Mouse (Mus musculus): ENCODE results near the gene C1qtnf5.
"Not testable (repeated sequence)": the region's sequence is repeated elsewhere in the genome, so short reads cannot be mapped to it uniquely, and the experiment has no call there.

Gene C1qtnf5

DNA sequence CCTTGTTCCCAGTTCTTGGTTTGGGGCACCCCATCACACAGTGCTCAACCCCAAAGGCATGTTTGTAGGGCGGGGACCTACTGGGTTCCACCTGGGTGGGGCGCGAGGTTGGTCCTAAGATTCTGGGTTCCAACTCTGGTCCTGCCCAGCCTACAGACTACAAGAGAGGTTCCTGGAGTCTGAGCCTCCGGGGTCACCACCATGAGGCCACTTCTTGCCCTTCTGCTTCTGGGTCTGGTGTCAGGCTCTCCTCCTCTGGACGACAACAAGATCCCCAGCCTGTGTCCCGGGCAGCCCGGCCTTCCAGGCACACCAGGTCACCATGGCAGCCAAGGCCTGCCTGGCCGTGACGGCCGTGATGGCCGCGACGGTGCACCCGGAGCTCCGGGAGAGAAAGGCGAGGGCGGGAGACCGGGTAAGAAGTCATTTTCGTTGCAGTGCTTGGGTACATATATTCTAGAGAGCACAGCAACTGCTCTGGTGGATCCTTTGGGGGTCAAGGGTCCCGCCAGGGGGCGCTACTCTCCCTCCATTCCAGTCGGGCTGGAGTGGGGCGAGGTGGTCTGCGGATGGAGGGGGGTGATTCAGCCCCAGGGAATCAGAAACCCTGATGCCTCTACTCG lies 623 bp downstream of the C1qtnf5 start:
- peak; percentile 96 for DNase-seq

DNA sequence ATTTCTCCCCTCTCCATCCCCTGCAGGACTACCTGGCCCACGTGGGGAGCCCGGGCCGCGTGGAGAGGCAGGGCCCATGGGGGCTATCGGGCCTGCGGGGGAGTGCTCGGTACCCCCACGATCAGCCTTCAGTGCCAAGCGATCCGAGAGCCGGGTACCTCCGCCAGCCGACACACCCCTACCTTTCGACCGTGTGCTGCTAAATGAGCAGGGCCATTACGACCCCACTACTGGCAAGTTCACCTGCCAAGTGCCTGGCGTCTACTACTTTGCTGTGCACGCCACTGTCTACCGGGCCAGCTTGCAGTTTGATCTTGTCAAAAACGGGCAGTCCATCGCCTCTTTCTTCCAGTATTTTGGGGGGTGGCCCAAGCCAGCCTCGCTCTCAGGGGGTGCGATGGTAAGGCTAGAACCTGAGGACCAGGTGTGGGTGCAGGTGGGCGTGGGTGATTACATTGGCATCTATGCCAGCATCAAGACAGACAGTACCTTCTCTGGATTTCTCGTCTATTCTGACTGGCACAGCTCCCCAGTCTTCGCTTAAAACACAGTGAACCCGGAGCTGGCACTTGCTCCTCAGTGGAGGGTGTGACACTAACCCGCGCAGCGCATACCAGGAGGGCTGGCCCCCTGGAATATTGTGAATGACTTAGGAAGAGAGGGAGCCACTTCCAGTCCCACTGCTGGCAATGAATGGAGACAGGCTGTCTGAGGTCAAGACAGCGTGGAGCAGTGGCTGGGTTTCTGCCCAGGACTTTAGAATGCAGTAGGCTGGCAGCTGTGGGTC lies 1.4 kb downstream of the C1qtnf5 start:
- peak; percentile 95 for DNase-seq

DNA sequence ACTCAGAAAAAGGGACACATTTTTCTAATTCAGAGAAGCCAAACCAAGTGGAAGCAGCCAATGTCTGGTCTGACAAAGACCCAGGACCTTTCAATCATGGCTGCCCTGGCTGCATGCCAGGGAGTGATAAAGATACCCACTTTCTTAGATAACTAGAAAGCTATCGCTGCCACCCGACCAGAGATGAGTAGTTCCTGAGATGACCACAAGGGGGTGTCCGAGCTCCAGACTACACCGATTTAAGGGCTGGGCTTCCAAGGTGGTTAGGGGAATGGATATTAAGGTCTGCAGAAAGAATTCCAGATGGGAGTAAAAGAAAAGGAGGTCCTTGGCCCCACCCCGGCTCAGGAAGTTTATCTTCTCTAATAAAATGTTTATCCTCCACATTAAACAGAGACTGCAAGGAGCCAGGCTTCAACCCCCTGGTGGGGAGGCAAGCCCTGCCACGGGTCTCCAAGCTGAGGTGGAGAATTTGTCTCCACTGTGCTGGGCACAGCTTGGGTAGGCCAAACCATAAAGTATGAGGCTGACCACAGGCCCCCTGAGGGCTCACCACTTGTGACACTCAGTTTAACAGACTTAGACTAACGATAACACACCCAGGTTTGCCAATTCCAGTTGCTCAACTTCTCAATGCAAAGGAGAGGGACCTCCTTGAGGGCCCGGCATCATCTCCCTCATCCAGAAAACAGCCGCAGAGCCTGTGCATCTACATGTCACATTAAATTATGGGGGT lies 2.5 kb downstream of the C1qtnf5 start:
- DNase-seq, result peak; percentile 95

DNA sequence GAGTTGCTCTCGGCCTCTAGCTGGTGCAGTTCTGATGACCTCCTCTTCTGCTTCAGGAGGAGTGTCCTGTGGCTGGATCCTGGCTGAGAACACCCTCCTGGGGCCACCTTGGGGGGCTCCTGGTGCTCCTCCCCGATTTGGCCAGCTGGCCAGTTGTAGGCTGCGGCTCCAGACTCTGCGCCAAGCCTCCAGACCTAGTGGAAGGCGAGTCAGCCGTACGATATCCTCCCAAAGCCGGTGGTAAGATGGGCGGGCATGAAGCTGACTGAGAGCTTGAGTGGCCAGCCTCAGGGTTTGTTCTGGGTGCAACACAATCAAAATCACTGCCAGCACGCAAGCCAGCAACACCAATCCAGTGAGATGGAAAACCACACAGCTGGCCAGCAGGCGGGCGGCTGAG lies 4.9 kb downstream of the C1qtnf5 start:
- not testable (repeated sequence) for DNase-seq

DNA sequence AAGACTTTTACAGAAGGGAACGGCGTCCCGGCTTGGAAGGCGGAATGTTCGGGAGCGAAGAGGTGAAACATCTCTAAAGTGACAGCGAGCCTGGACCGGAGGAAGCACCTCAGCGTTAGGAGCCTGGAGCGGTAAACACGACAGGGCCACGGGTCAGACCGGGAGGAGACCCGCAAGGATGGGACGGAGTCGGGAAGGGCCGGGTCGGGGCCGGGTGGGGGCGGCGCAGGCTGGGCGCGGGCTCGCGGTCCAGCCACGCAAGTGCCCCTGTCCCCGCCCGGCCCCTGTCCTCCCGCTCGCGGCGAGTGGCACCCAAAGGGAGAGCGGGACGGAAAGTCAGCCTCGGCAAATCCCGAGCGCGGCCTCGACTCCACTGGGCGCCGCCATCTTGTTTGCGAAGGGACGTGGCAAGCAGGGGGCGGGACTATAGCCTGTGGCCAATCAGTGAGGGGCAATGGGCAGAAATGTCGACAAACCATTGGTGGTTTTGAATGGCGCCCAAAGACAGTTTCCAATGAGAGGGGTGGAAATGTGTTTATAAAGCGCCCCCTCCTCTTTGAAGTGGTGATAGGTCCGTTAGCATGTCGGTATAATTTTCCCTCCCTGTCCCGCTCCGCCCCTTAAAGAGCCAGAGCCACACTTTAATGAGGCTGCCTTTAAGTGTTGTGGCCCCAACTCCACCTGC lies 6.2 kb downstream of the C1qtnf5 start, which contains the start of the genes Gm49380 and Rnf26:
Gene Gm49380 (minus strand): TSS at position 396 of the 685 bp plus-strand sequence.
Gene Rnf26 (minus strand): TSS at position 413 of the 685 bp plus-strand sequence.
- peak; percentile 100 for DNase-seq

DNA sequence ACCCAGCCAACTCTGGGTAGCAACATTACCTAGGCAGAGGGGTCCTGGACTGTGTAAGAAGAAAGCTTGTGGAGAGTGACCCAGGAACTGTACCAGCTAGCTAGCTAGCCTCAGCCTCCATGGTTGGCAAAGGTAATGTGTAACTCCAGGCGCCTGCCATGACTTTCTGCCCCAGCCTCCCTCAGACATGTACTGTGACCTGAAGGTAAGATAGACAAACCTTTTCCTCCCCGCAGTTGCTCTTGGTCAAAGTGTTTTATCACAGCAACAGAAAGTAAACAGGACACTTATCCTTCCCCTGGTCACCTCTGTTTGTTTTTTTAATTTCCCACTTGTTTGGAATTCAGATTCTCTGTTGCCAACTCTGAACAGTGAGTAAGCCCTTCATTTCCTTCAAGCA lies 7.4 kb downstream of the C1qtnf5 start:
- DNase-seq, result no peak

DNA sequence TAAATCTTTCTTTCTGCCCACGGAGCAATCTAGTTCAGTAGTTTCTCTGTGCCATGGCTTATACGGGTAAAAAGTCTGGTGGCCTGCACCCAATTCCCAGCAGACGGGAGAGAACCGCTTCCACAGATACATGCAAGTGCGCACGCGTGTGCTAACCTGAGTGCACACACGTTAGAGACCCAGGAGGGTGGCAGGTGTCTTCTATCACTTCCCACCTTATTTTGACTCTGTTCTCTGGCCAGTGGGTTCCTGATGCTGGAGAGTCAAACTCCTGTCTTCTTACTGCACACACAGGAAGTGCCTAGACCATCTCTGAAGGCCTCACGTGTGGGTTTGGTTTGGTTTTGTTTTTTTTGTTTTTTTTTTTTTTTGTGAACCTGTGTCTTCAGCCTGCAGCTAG lies 8.6 kb downstream of the C1qtnf5 start:
- no peak for DNase-seq

DNA sequence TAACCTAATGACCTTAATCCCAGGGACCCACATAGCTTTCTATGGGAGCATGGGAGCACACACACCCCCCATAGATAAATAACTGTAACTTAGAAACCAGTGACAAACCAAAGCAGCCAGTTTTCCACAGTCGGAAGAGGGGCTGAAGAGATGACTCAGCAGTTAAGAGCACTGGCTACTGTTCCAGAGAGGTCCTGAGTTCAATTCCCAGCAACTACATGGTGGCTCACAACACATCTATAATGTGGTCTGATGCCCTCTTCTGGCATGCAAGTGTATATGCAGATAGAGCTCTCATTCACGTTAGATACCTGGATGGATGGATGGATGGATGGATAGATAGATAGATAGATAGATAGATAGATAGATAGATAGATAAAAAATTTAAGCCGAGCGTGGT lies 9.1 kb downstream of the C1qtnf5 start:
- DNase-seq, result no peak

DNA sequence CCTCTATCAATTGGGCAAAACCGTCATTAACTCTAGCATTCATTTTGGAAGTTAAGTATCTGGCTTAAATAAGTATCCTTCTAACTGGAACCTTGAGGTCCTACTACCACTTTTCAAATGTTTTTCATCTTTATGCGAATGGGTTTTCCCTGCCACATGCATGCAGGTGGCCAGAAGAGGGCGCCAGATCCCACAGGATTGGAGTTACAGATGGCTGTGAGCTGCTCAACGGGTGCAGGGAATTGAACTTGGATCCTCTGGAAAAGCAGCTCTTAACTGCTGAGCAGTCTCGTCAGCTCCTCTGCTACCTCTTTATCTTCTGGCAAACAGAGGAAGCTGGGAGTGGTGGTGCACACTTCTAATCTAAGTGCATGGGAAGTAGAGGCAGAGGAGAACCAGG lies 12.0 kb downstream of the C1qtnf5 start:
- DNase-seq, result no peak

DNA sequence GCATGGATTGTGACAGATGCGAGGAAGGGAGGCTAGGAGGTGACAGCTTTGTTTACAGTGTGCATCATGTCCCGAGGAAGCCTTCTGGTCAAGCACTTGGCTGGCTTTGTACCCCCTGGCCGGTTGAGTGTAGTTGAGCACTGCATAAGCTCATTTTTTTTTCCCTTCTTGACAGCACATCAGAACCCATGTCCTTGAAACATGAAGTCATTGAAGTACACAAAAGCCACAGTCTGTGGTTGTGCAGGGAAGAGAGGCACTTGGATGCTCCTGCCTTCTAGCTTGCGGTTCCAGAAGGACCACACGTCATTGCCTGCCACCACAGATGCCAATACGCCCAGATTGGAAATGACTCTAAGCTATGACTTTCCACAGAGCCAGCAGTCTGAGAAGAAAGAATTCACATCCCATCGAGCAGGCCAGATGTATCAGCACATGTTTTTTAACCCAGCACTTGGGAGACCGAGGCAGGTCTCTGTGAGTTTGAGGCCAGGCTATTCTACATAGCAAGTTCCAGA lies 13.0 kb downstream of the C1qtnf5 start:
- no peak for DNase-seq

DNA sequence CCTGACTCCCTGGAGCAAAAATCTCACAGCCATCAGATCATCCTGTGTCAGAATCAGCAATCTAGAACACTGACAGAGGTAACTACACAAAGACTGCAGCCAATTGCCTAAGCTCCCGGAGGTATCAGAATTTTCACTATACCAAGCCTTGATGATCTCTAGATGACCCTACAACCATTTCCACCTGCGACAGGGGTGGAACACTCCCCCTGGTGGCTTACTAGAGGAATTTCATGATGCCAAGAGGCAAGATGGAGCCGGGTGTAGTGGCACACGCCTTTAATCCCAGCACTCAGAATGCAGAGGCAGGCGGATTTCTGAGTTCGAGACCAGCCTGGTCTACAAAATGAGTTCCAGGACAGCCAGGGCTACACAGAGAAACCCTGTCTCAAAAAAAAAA lies 17.3 kb downstream of the C1qtnf5 start:
- no peak for DNase-seq

DNA sequence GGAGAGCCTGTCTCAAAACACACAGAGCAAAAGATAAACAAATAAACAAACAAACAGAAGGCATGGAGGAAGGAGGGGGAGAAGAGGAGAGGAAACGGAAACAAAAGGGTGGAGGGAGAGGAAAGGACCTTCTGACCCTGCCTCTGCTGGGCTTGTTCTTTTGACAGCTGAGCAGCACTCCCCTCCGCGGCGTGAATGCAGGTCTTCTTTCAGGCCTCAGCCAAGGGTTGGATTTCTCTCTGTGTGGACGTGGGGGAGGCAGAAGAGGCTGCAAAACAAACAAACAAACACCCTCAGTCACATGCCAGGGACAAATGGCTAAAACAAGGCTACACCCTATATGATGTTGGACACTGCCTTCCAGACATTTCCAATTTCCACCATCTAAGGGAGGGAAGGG lies 18.0 kb downstream of the C1qtnf5 start:
- peak; percentile 85 for DNase-seq

DNA sequence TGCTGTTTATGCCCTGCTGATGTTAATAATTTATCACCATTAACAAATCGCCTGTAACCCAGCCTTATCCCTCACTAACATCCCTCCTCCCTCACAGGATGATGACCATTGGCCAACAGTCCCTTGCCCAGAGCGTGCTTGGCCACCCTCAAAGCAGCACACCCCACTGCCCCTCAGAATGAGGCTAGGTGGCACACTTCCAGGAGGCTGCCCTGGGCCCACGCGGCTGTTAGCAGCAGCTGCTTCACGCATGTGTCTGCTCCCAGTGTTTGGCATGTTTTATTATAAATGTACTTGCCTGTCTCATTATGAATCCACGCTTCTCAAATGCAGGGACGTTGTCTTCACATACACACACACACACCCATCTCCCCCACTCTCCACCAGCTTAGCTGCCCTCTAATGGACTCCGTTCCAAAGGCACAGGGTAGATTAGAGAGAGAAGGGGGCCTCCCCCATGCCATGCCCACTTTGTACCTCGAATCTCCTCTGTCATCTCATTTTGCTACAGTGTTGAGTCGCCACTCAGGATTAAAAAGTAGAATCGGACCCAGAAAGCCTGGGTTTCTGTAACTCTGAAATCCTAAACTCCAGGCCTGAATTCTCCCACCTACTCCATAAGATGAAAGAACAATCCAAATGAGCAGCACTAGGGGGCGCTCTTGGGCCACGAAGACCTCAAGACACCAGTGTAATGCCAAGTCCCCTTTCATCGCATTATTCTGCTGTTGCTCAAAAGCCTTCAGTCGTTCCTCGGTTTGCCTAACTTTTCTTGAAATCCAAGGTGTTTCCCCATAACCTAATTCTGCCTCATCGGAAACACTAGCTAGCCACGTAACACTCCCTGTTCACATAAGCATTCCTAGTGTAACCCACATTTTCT lies 18.7 kb downstream of the C1qtnf5 start:
- DNase-seq, result peak; percentile 97

DNA sequence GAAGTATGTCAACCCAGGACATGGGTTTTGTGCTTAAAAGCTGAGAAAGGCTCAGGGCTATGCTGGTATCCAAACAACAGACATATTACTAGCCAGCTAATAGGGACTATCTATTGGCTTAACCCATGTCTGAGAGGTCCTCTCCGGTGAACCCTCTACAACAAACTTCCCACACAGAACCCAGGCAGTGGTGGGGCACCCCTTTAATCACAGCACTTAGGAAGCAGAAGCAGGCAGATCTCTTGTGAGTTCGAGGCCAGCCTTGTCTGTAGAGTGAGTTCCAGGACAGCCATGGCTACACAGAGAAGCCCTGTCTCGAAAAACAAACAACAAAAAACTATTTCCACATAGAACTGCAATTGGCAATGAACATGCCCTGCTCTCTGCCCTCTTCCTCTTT lies 19.7 kb downstream of the C1qtnf5 start:
- DNase-seq, result peak; percentile 87

DNA sequence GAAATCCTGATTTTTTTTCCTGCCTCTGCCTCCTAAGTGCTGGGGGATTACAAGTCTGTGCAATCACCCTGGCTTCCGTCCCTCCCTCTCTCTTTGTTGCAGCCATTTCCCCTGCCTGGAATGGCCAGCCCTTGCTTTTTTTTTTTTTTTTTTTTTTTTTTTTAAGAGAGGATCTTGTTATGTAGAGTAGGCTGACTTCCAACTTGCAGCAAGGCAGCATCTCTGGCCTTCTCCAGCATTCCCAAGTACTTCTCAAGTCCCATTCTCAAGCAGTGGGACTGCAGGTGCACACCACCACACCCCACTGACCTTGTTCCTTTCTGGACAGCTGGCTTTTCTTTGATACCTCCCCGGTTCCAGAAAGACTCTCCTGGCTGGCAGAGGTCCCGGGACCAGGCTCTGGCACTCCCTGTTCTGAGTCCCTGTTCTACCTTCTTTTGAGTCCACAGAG lies 20.3 kb downstream of the C1qtnf5 start:
- DNase-seq, result peak; percentile 96

DNA sequence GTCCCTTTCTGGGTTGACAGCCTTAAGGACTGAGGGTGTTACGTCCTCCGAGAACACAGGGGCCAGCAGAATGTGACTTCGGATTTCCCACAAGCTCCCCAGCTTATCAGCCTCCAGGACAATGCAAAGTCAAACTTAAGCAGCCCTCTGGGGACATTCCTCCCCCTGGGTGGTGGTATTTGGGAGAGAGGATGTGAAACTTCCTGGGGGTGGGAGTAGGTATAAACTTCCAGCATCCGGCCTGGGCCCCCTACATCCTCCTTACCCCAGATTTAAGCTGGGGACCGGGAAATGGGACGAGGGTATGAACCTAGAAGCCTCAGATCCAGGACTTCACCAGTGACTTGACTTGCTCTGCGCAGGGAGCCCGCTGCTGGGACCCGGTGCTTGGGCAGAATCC lies 22.6 kb downstream of the C1qtnf5 start:
- no peak for DNase-seq

DNA sequence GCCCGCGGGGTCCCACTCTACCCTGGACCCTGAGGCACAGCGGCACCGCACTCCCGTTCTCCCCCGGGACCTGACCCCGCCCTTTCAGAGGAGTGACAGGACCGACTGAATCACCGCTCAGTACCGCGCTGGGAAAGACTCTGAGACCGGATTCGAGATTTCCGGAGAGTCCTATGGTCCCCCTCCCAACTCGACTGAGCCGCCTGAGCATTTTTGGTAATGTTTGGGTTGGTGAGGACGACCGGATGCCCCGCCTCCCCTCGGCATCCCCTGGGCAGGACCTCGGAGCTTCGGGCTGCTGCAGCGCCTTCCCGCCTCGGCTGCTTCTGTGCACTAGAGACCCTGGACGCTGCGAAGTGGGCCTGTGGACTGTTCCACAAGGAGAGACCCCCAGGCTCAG lies 23.0 kb downstream of the C1qtnf5 start:
- DNase-seq, result peak; percentile 99

DNA sequence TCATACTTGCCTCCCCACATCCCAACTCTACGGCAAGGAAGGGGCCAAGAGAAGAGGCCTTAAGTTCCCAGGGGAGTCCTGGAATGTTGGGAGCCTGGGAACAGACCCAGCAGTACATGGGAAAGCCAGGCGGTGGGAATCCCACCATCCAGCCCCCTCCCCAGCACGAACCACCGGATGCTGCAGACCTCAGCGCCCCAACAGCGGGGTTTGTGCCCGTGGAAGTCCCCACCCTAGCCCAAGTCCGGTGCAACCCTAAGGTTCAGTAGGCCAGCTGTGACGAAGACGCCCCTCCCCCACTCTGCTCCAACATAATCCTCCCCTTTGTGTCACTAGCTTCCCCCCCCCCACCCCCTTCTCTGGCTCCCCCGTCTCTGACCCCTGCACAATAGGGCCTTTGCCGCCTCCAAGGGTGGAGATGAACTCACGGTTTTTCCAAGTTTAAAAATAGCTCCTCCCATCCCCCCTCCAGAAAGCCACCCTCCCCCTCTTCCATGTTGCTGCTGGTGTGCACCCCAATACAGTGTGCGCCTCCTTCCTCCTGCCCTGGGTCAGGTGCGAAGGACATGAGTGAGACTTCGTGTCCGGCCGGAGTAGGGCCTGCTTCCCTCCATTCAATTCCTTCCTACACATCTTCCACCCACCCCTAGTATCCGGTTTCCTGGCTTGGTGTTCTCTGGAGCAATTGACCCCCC lies 23.7 kb downstream of the C1qtnf5 start:
- peak; percentile 98 for DNase-seq

DNA sequence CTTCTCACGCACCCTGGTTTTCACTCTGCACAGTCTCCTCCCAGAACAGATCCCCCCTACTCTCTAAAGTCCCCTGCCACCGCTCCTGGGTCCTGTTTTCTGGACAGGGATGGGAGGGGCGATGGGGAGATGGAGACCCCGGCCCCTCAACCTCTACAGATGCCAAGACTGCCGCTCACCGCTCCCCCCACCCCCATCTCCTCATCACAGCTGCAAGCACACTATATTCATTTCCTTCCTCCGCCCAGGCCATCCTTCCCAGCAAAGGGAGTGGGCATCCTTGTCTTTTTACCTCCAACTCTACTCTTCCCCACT lies 24.2 kb downstream of the C1qtnf5 start:
- DNase-seq, result no peak

DNA sequence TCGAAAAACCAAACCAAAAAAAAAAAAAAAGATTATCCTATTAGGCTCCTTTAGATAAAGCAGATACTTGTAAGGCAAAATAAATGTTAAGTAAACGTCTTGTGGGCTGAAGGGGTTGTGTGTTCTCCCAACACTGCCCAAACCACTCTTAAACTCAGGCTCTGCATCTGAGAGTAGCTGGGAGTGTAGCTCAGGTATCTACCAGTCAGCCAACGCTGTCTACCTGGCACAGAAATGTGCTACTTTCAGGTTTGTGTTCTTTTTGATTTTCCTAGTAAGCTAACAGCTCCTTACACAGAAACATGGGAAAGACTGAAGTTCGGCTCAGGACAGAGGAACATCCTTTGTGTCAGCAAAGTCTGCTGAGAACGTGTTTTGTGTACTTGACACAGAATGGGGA lies 25.2 kb downstream of the C1qtnf5 start:
- DNase-seq, result peak; percentile 66

DNA sequence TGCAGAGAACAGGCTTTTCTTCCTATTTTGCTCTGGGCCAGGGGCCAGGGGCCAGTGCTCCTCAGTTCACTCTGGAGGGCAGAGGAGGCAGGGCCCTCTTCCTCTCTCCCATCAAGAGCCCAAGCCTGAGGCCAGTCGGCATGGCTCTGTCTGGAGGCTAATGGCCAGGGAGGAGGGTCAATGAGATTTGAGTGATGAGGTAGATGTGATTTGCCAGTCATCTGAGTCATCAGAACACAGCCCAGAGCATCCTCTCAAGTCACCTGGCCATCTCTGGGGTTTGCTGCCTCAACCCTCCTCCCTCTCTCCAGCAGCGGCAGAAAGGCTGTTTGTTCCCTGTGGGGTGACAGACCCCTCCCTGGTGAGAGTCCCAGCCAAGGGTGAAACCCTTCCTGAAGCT lies 26.2 kb downstream of the C1qtnf5 start:
- peak; percentile 94 for DNase-seq

All from heart, adult 11 months (tissue).